Comparison of ENCODE assay signal across 8 mouse cellular contexts in genomic region chr5:9540822-9541557, GRCm38 (mm10).
A peak's percentile ranks its signal among the peaks of the same experiment; 100 is the strongest.
DNase-seq lines count a peak whose midpoint lies in the region; ATAC-seq and TF ChIP-seq lines count a peak whose summit lies in the region.

No protein-coding gene starts in this region.

- no peaks in the 10 kb centered on the region; the same call in 1 of the 2 replicates for H3K4me1 ChIP-seq in cortical plate, adult 2 months (ENCODE audit: control insufficient read depth, insufficient read depth, low read length)
- no peaks in the 10 kb centered on the region for H3K4me1 ChIP-seq in midbrain, embryonic 14.5 days (ENCODE audit: control insufficient read depth, insufficient read depth, low read length)

- H3K9me3 ChIP-seq in midbrain, embryonic 14.5 days (ENCODE audit: control insufficient read depth, low read length), result no peaks in the 10 kb centered on the region

- H3K27me3 ChIP-seq in midbrain, embryonic 14.5 days (ENCODE audit: control insufficient read depth, insufficient read depth, low read length), result no peaks in the 10 kb centered on the region

- H3K36me3 ChIP-seq in midbrain, embryonic 14.5 days (ENCODE audit: control insufficient read depth, insufficient read depth, low read length), result no peaks in the 10 kb centered on the region

- peak; percentile 92 for ATAC-seq in frontal cortex, adult (ENCODE audit: low TSS enrichment)
- peak; percentile 27; the same call in 1 of the 2 replicates for ATAC-seq in midbrain, embryonic 14.5 days (ENCODE audit: low FRiP score, low TSS enrichment)
- ATAC-seq in granulocyte monocyte progenitor cell, adult 5-6 weeks (replicated peaks; ENCODE audit: poor library complexity, severe bottlenecking), result no peak
- ATAC-seq in megakaryocyte, adult 5-6 weeks (ENCODE audit: poor library complexity, severe bottlenecking), result no peak

- WGBS in midbrain, embryonic 14.5 days, result 16% methylated on average over 8 of the region's 8 CpGs

- no peak for TF ChIP-seq POLR2A in cortical plate, adult 2 months (IDR thresholded peaks at IDR 0.05; ENCODE audit: extremely low read depth, insufficient read depth, low read length)

- DNase-seq in frontal cortex, postnatal 25 days (ENCODE audit: low spot score in 2 of 2), result no peak
- peak; percentile 12 for DNase-seq in kidney, postnatal 10 days
- DNase-seq in midbrain, embryonic 14.5 days, result peak; percentile 71
- DNase-seq in urinary bladder, adult 18-20 months (ENCODE audit: low spot score in 2 of 2), result no peak

- TF ChIP-seq CTCF in cortical plate, adult 2 months (IDR thresholded peaks at IDR 0.05; ENCODE audit: extremely low read depth, insufficient read depth, low read length), result peak; percentile 49; the same call in 1 of the 2 replicates

- no peak overlapping the region for H3K4me3 ChIP-seq in cortical plate, adult 2 months (ENCODE audit: insufficient read depth, low read length)
- no peak overlapping the region for H3K4me3 ChIP-seq in midbrain, embryonic 14.5 days (replicated peaks; ENCODE audit: low read depth, low read length)

- H3K9ac ChIP-seq in midbrain, embryonic 14.5 days (replicated peaks; ENCODE audit: low read length), result no peak overlapping the region

- peak overlapping the region; percentile 71 for H3K27ac ChIP-seq in cortical plate, adult 2 months (ENCODE audit: insufficient read depth, low read length)
- H3K27ac ChIP-seq in midbrain, embryonic 14.5 days (replicated peaks; ENCODE audit: low read depth, low read length), result no peak overlapping the region

- H3K4me2 ChIP-seq in midbrain, embryonic 14.5 days (ENCODE audit: low read length), result no peak overlapping the region

Comparison
In these comparisons a context has a peak if more than half of its experiments do, and no peak if none do; other contexts are left out.
1. ATAC-seq: peak in frontal cortex, adult (single experiment) and midbrain, embryonic 14.5 days (single experiment); none in granulocyte monocyte progenitor cell, adult 5-6 weeks (single experiment) and megakaryocyte, adult 5-6 weeks (single experiment).
2. DNase-seq: peak in kidney, postnatal 10 days (single experiment) and midbrain, embryonic 14.5 days (single experiment); none in frontal cortex, postnatal 25 days (0 of 2) and urinary bladder, adult 18-20 months (0 of 2).